Mouse (Mus musculus) stomach, embryonic 15.5 days (tissue): ENCODE measurements around the gene Tipin. TPM values are rescaled to one million over a fixed set of nuclear protein-coding genes. Genes with fewer than 3 reads are reported as not detected.
"Not testable (repeated sequence)": the region's sequence is repeated elsewhere in the genome, so short reads cannot be mapped to it uniquely, and the experiment has no call there.

ENCODE experiments used
- ATAC-seq: fragments of 200-750 bp; cut with Nextera tagmentation; 2 replicates; pipeline ENCODE4 v1.8.0; 2017; ENCODE audit warnings: low read depth, moderate number of reproducible peaks, moderate TSS enrichment; ENCODE audit not compliant: insufficient read depth, low FRiP score
- H3K27ac ChIP-seq: fragments of 300-500 bp; sonication (generic); 2 replicates; pipeline ENCODE4 v1.5.1; 2015; ENCODE audit warnings: mild to moderate bottlenecking, inconsistent platforms
- H3K27me3 ChIP-seq: fragments of 300-500 bp; sonication (generic); replicated peaks from 2 replicates; pipeline ENCODE4 v1.6.1; 2015; ENCODE audit warnings: inconsistent platforms
- H3K36me3 ChIP-seq: fragments of 300-500 bp; sonication (generic); 2 replicates; pipeline ENCODE4 v1.6.1; 2015; ENCODE audit warnings: inconsistent platforms
- H3K4me1 ChIP-seq: fragments of 300-500 bp; sonication (generic); 2 replicates; pipeline ENCODE4 v1.6.1; 2015; ENCODE audit warnings: inconsistent platforms
- H3K4me2 ChIP-seq: fragments of 300-500 bp; sonication (generic); 2 replicates; pipeline ENCODE4 v1.6.1; 2015; ENCODE audit warnings: mild to moderate bottlenecking, inconsistent platforms
- H3K4me3 ChIP-seq: fragments of 300-500 bp; sonication (generic); replicated peaks from 2 replicates; pipeline ENCODE4 v1.5.1; 2015; ENCODE audit warnings: inconsistent platforms
- H3K9ac ChIP-seq: fragments of 300-500 bp; sonication (generic); 2 replicates; pipeline ENCODE4 v1.6.1; 2015; ENCODE audit warnings: inconsistent platforms
- H3K9me3 ChIP-seq: fragments of 300-500 bp; sonication (generic); 2 replicates; pipeline ENCODE4 v1.6.1; 2016; ENCODE audit warnings: inconsistent platforms
- WGBS: fragments of 180-500 bp; shearing (Covaris S2); methylation state at CpG from one replicate; pipeline ENCODE4 v1.1.7; 2015; 5-methylcytosine and 5-hydroxymethylcytosine counted together
- polyA plus RNA-seq: library from polyadenylated mRNA; unstranded; fragments of >200 nt; fragmentation: Nextera tagmentation; extraction: Ambion mirVana; gene quantifications from 2 replicates; pipeline ENCODE4 v1.2.1, GENCODE M21; 2015

The Tipin gene
- polyA plus RNA-seq, 1 experiment from 2014 or later: 182 TPM

GRCm38 (mm10) chr9:64273757-64274156, 7.6 kb upstream of the Tipin start:
- Histone ChIP-seq H3K36me3 (no peaks in the 10 kb centered on the region), H3K9ac (no peak overlapping the region), H3K27me3 (no peaks in the 10 kb centered on the region), H3K4me1 (no peaks in the 10 kb centered on the region), H3K27ac (no peak overlapping the region), H3K9me3 (no peaks in the 10 kb centered on the region), H3K4me3 (no peak overlapping the region), H3K4me2 (no peak overlapping the region)
- WGBS: 73% methylated on average over 4 of the region's 4 CpGs
- ATAC-seq: no peak

GRCm38 (mm10) chr9:64274291-64274690, 7.1 kb upstream of the Tipin start:
- 74% methylated on average over 4 of the region's 4 CpGs for WGBS
- no peaks in the 10 kb centered on the region for H3K36me3 ChIP-seq

GRCm38 (mm10) chr9:64274919-64275318, 6.5 kb upstream of the Tipin start:
- H3K4me3 ChIP-seq: no peak overlapping the region
- no peaks in the 10 kb centered on the region for H3K36me3 ChIP-seq
- H3K27me3 ChIP-seq: no peaks in the 10 kb centered on the region
- H3K27ac ChIP-seq: no peak overlapping the region
- 72% methylated on average over 1 of the region's 1 CpGs for WGBS
- H3K4me1 ChIP-seq: no peaks in the 10 kb centered on the region
- no peaks in the 10 kb centered on the region for H3K9me3 ChIP-seq
- no peak for ATAC-seq
- no peak overlapping the region for H3K4me2 ChIP-seq
- no peak overlapping the region for H3K9ac ChIP-seq

More at GRCm38 (mm10) chr9:64274291-64274690, 7.1 kb upstream of the Tipin start:
- H3K27me3 ChIP-seq: no peaks in the 10 kb centered on the region
- ATAC-seq: no peak
- H3K9ac ChIP-seq: no peak overlapping the region
- H3K4me2 ChIP-seq: no peak overlapping the region
- no peak overlapping the region for H3K4me3 ChIP-seq
- no peaks in the 10 kb centered on the region for H3K4me1 ChIP-seq
- H3K27ac ChIP-seq: no peak overlapping the region
- H3K9me3 ChIP-seq: no peaks in the 10 kb centered on the region

- H3K36me3 ChIP-seq: no peaks in the 10 kb centered on the region
- no peak overlapping the region for H3K27ac ChIP-seq
- no peak for ATAC-seq
- no peak overlapping the region for H3K4me3 ChIP-seq
- peaks cover 9% of the 10 kb centered on the region; the same call in 1 of the 2 replicates for H3K4me1 ChIP-seq
- no peaks in the 10 kb centered on the region for H3K27me3 ChIP-seq
- no peak overlapping the region for H3K4me2 ChIP-seq
- no peaks in the 10 kb centered on the region for H3K9me3 ChIP-seq
- WGBS: 63% methylated on average over 8 of the region's 8 CpGs
- H3K9ac ChIP-seq: no peak overlapping the region
These were observed 3.7 kb upstream of the Tipin start for GRCm38 (mm10) chr9:64277706-64278105.

GRCm38 (mm10) chr9:64278665-64279310, 2.6 kb upstream of the Tipin start:
- H3K9ac ChIP-seq: no peak overlapping the region
- H3K27ac ChIP-seq: no peak overlapping the region
- H3K4me3 ChIP-seq: no peak overlapping the region
- no peaks in the 10 kb centered on the region for H3K27me3 ChIP-seq
- 87% methylated on average over 6 of the region's 6 CpGs for WGBS
- no peak overlapping the region for H3K4me2 ChIP-seq
- no peak for ATAC-seq
- peaks cover 9% of the 10 kb centered on the region; the same call in 1 of the 2 replicates for H3K4me1 ChIP-seq
- H3K36me3 ChIP-seq: no peaks in the 10 kb centered on the region
- H3K9me3 ChIP-seq: no peaks in the 10 kb centered on the region

- peak overlapping the region; percentile 90 for H3K4me3 ChIP-seq
- peak overlapping the region; percentile 67 for H3K4me2 ChIP-seq
- WGBS: under 1% methylated on average over 24 of the region's 24 CpGs
- H3K9me3 ChIP-seq: no peaks in the 10 kb centered on the region
- no peaks in the 10 kb centered on the region for H3K36me3 ChIP-seq
- H3K9ac ChIP-seq: peak overlapping the region; percentile 96
- no peaks in the 10 kb centered on the region for H3K27me3 ChIP-seq
- peak overlapping the region; percentile 93 for H3K27ac ChIP-seq
- peak; percentile 90 for ATAC-seq
- peaks cover 9% of the 10 kb centered on the region; the same call in 1 of the 2 replicates for H3K4me1 ChIP-seq
These were observed 399 bp downstream of the Tipin start for GRCm38 (mm10) chr9:64281781-64282178.

GRCm38 (mm10) chr9:64282404-64282987, 1.1 kb downstream of the Tipin start:
- WGBS: 41% methylated on average over 5 of the region's 5 CpGs
- no peak for ATAC-seq

GRCm38 (mm10) chr9:64303086-64303485, 21.7 kb downstream of the Tipin start:
- peaks cover 37% of the 10 kb centered on the region for H3K36me3 ChIP-seq
- WGBS: 89% methylated on average over 4 of the region's 4 CpGs
- H3K4me3 ChIP-seq: not testable (repeated sequence)

More at GRCm38 (mm10) chr9:64282404-64282987, 1.1 kb downstream of the Tipin start:
- peaks cover 9% of the 10 kb centered on the region; the same call in 1 of the 2 replicates for H3K4me1 ChIP-seq
- H3K27ac ChIP-seq: no peak overlapping the region
- H3K4me3 ChIP-seq: peak overlapping the region; percentile 90
- no peaks in the 10 kb centered on the region for H3K36me3 ChIP-seq
- peak overlapping the region; percentile 96 for H3K9ac ChIP-seq
- H3K27me3 ChIP-seq: no peaks in the 10 kb centered on the region
- H3K9me3 ChIP-seq: no peaks in the 10 kb centered on the region
- H3K4me2 ChIP-seq: peak overlapping the region; percentile 67

GRCm38 (mm10) chr9:64306476-64307312, 25.3 kb downstream of the Tipin start:
- Histone ChIP-seq H3K4me3 (no peak overlapping the region), H3K9me3 (no peaks in the 10 kb centered on the region), H3K9ac (no peak overlapping the region), H3K4me2 (no peak overlapping the region), H3K36me3 (peaks cover 32% of the 10 kb centered on the region), H3K27me3 (no peaks in the 10 kb centered on the region), H3K4me1 (no peaks in the 10 kb centered on the region), H3K27ac (no peak overlapping the region)
- WGBS: 81% methylated on average over 6 of the region's 6 CpGs
- no peak for ATAC-seq

More at GRCm38 (mm10) chr9:64303086-64303485, 21.7 kb downstream of the Tipin start:
- H3K9ac ChIP-seq, H3K9me3 ChIP-seq, ATAC-seq, H3K4me1 ChIP-seq, H3K27ac ChIP-seq, H3K27me3 ChIP-seq, H3K4me2 ChIP-seq: not testable (repeated sequence)

- ATAC-seq: no peak
- H3K9me3 ChIP-seq: no peaks in the 10 kb centered on the region
- no peak overlapping the region for H3K4me3 ChIP-seq
- H3K4me2 ChIP-seq: no peak overlapping the region
- no peak overlapping the region for H3K9ac ChIP-seq
- H3K27me3 ChIP-seq: no peaks in the 10 kb centered on the region
- no peaks in the 10 kb centered on the region for H3K4me1 ChIP-seq
- 69% methylated on average over 16 of the region's 16 CpGs for WGBS
- H3K36me3 ChIP-seq: peaks cover 18% of the 10 kb centered on the region
- H3K27ac ChIP-seq: no peak overlapping the region
These were observed 29.8 kb downstream of the Tipin start for GRCm38 (mm10) chr9:64310996-64311785.

GRCm38 (mm10) chr9:64312128-64312527, 30.7 kb downstream of the Tipin start:
- Histone ChIP-seq H3K9ac (no peak overlapping the region), H3K36me3 (peaks cover 13% of the 10 kb centered on the region), H3K4me2 (no peak overlapping the region), H3K27ac (no peak overlapping the region), H3K4me1 (no peaks in the 10 kb centered on the region), H3K27me3 (no peaks in the 10 kb centered on the region), H3K4me3 (no peak overlapping the region), H3K9me3 (no peaks in the 10 kb centered on the region)
- no peak for ATAC-seq
- 32% methylated on average over 1 of the region's 1 CpGs for WGBS
